Mouse (Mus musculus): ENCODE measurements around the gene Tubal3.

- TF ChIP-seq CTCF (conservative IDR thresholded peaks at IDR 0.05; ENCODE audit: low read length) (no peak), NANOG (IDR thresholded peaks at IDR 0.05; ENCODE audit: borderline replicate concordance, low read length) (no peak)
These were observed 26.5 kb upstream of the Tubal3 start for GRCm38 (mm10) chr13:3891479-3892087.
